Mouse (Mus musculus) megakaryocyte, embryonic 14.5 days (primary cell): ENCODE data around the gene Bach2.

Experiments
- FLI1 ChIP-seq: IDR thresholded peaks from 2 replicates; pipeline ENCODE4 v1.6.1; 2012; ENCODE audit warnings: low read length, inconsistent platforms, mixed read lengths
- GATA1 ChIP-seq: IDR thresholded peaks from 3 replicates; pipeline ENCODE4 v1.6.1; 2012; ENCODE audit warnings: mixed read lengths, low read length, inconsistent platforms, borderline replicate concordance

GRCm38 (mm10) chr4:32587543-32587942 lies 348.9 kb downstream of the Bach2 start:
- no peak for TF ChIP-seq GATA1
- TF ChIP-seq FLI1, result no peak
